Mouse (Mus musculus): ENCODE measurements around the gene Rnf220.

GRCm38 (mm10) chr4:117477401-117477800 lies 19.5 kb downstream of the Rnf220 start:
- TF ChIP-seq CTCF (conservative IDR thresholded peaks at IDR 0.05; ENCODE audit: low read length): no peak
- no peak for TF ChIP-seq NANOG (IDR thresholded peaks at IDR 0.05; ENCODE audit: borderline replicate concordance, low read length)
- TF ChIP-seq POU5F1 (IDR thresholded peaks at IDR 0.05; ENCODE audit: borderline replicate concordance, low read length): no peak
